Mouse (Mus musculus) stomach, postnatal 0 days (tissue): ENCODE data around the gene Cage1.

ENCODE experiments used
- CTCF ChIP-seq: IDR thresholded peaks from 2 replicates; pipeline ENCODE4 v1.5.1; 2016; ENCODE audit warnings: antibody characterized with exemption, low read depth, mild to moderate bottlenecking, moderate library complexity
- EP300 ChIP-seq: optimal IDR thresholded peaks from 2 replicates; pipeline ENCODE3; 2016; ENCODE audit warnings: antibody characterized with exemption

GRCm38 (mm10) chr13:37959239-37959907 is 77.5 kb downstream of the Cage1 start:
- TF ChIP-seq CTCF (no peak), EP300 (no peak)
